Mouse (Mus musculus): ENCODE measurements around the gene Ankrd66. TPM values are rescaled to one million over a fixed set of nuclear protein-coding genes. Genes with fewer than 3 reads are reported as not detected.

Gene Ankrd66
- polyA plus RNA-seq, 1 experiment = not detected

DNA sequence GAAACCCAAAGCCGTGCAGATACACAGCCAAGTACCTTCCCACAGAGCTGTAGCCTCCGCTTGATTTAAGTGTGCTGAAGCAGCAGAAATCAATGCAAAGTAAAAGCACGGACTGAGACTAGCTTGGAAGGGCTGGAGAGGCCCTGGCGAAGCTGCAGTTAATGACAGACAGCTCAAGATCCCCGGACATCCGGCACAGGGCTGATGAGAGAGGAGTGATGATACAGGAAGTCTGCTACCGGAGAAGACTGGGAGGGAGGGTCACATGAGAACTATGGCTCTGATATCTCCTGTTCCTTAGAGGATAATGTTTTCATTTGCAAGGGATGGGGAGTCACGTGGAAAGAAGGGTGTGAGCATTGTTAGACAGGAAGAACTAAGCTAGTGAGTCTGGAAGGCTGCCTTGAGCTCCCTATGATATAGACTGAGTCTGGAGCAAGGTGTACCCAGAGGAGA is 37.6 kb upstream of the Ankrd66 start:
- Histone ChIP-seq H3K4me1 (replicated peaks; ENCODE audit: control insufficient read depth, insufficient read depth, low read length) (no peaks in the 10 kb centered on the region), H3K27me3 (ENCODE audit: control insufficient read depth, insufficient read depth, low read length) (no peaks in the 10 kb centered on the region), H3K4me3 (ENCODE audit: control insufficient read depth, insufficient read depth, low read length) (no peak overlapping the region), H3K27ac (ENCODE audit: control insufficient read depth, insufficient read depth, low read length) (no peak overlapping the region), H3K36me3 (ENCODE audit: control insufficient read depth, insufficient read depth, low read length) (no peaks in the 10 kb centered on the region)
- TF ChIP-seq CTCF (IDR thresholded peaks at IDR 0.05; ENCODE audit: borderline replicate concordance, control insufficient read depth, extremely low read depth, insufficient read depth, low read length, poor library complexity) = no peak
- no peak for TF ChIP-seq POLR2A (IDR thresholded peaks at IDR 0.05; ENCODE audit: control insufficient read depth, extremely low read depth, insufficient read depth, low read length, poor library complexity)
- WGBS = 76% methylated on average over 8 of the region's 8 CpGs
- DNase-seq = no peak

DNA sequence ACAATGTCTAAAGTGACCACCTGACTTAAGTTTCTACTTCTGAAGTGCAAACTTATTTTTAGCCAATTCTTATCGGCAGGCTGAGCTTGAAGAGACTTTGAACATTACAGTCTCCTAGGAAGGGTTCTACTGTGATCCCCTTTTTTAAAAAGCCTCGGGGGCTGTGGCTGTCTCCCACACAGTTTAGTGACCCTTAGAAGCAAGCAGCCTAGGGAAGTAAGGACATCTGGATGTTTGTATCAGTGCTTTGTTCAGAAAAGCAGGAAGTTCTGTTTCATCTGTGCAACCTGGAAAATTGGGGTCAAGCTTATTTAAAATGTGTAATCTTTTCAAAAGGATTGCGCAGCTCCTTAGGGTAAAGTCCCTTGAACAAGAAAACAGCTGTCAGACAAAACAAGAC is 37.0 kb upstream of the Ankrd66 start:
- no peak for DNase-seq
- Histone ChIP-seq H3K27ac (ENCODE audit: control insufficient read depth, insufficient read depth, low read length) (no peak overlapping the region), H3K4me1 (replicated peaks; ENCODE audit: control insufficient read depth, insufficient read depth, low read length) (no peaks in the 10 kb centered on the region), H3K27me3 (ENCODE audit: control insufficient read depth, insufficient read depth, low read length) (no peaks in the 10 kb centered on the region), H3K4me3 (ENCODE audit: control insufficient read depth, insufficient read depth, low read length) (no peak overlapping the region), H3K36me3 (ENCODE audit: control insufficient read depth, insufficient read depth, low read length) (no peaks in the 10 kb centered on the region)
- TF ChIP-seq POLR2A (IDR thresholded peaks at IDR 0.05; ENCODE audit: control insufficient read depth, extremely low read depth, insufficient read depth, low read length, poor library complexity) (no peak), CTCF (IDR thresholded peaks at IDR 0.05; ENCODE audit: borderline replicate concordance, control insufficient read depth, extremely low read depth, insufficient read depth, low read length, poor library complexity) (no peak)
- 55% methylated on average over 3 of the region's 3 CpGs for WGBS

DNA sequence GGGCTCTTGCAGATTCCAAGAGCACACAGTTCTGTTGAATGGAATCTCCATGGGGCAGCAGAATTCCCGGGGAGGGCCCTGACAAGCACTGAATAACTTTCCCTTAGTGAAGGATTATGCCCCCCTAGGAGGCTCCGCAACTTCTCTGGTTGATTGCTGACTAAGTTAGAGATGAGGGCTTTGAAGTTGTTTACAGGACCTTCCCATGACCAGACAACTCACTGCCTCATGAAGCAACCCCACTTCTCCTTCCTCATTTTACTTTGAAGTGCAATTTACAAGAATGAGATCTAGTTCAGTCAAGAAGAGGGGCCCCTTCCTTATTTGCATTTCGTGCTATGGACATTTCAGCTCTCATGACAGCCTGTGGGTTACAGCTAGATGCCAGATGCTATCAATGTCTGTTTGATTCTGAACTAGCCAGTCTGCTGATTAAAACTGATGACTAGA is 30.2 kb upstream of the Ankrd66 start:
- no peaks in the 10 kb centered on the region for H3K4me1 ChIP-seq (replicated peaks; ENCODE audit: control insufficient read depth, insufficient read depth, low read length)
- no peak overlapping the region for H3K4me3 ChIP-seq (ENCODE audit: control insufficient read depth, insufficient read depth, low read length)
- 41% methylated on average over 3 of the region's 3 CpGs for WGBS
- TF ChIP-seq CTCF (IDR thresholded peaks at IDR 0.05; ENCODE audit: borderline replicate concordance, control insufficient read depth, extremely low read depth, insufficient read depth, low read length, poor library complexity) (no peak), POLR2A (IDR thresholded peaks at IDR 0.05; ENCODE audit: control insufficient read depth, extremely low read depth, insufficient read depth, low read length, poor library complexity) (no peak)
- no peaks in the 10 kb centered on the region for H3K36me3 ChIP-seq (ENCODE audit: control insufficient read depth, insufficient read depth, low read length)
- no peaks in the 10 kb centered on the region for H3K27me3 ChIP-seq (ENCODE audit: control insufficient read depth, insufficient read depth, low read length)
- no peak overlapping the region for H3K27ac ChIP-seq (ENCODE audit: control insufficient read depth, insufficient read depth, low read length)
- no peak for DNase-seq

DNA sequence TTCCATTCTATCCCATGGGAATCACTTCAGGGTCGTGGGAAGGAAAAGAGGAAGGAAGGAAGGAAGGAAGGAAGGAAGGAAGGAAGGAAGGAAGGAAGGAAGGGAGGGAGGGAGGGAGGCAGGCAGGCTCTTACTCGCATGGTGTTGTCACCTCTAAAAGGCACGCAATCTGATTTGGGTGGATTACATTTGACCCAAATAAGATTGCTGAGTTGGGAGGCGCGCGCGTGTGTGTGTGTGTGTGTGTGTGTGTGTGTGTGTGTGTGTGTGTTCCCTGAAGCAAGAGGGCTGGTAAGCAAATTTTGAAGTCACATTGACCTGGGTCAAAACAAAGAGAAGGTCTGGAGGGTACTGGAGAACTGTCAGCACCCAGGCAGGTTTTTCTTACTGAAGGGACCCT is 25.8 kb upstream of the Ankrd66 start:
- WGBS = 50% methylated on average over 7 of the region's 7 CpGs
- Histone ChIP-seq H3K27me3 (ENCODE audit: control insufficient read depth, insufficient read depth, low read length) (no peaks in the 10 kb centered on the region; the same call in 1 of the 2 replicates), H3K36me3 (ENCODE audit: control insufficient read depth, insufficient read depth, low read length) (no peaks in the 10 kb centered on the region), H3K27ac (ENCODE audit: control insufficient read depth, insufficient read depth, low read length) (no peak overlapping the region), H3K4me1 (replicated peaks; ENCODE audit: control insufficient read depth, insufficient read depth, low read length) (no peaks in the 10 kb centered on the region), H3K4me3 (ENCODE audit: control insufficient read depth, insufficient read depth, low read length) (no peak overlapping the region)
- TF ChIP-seq POLR2A (IDR thresholded peaks at IDR 0.05; ENCODE audit: control insufficient read depth, extremely low read depth, insufficient read depth, low read length, poor library complexity) (no peak), CTCF (IDR thresholded peaks at IDR 0.05; ENCODE audit: borderline replicate concordance, control insufficient read depth, extremely low read depth, insufficient read depth, low read length, poor library complexity) (no peak)
- DNase-seq = no peak

DNA sequence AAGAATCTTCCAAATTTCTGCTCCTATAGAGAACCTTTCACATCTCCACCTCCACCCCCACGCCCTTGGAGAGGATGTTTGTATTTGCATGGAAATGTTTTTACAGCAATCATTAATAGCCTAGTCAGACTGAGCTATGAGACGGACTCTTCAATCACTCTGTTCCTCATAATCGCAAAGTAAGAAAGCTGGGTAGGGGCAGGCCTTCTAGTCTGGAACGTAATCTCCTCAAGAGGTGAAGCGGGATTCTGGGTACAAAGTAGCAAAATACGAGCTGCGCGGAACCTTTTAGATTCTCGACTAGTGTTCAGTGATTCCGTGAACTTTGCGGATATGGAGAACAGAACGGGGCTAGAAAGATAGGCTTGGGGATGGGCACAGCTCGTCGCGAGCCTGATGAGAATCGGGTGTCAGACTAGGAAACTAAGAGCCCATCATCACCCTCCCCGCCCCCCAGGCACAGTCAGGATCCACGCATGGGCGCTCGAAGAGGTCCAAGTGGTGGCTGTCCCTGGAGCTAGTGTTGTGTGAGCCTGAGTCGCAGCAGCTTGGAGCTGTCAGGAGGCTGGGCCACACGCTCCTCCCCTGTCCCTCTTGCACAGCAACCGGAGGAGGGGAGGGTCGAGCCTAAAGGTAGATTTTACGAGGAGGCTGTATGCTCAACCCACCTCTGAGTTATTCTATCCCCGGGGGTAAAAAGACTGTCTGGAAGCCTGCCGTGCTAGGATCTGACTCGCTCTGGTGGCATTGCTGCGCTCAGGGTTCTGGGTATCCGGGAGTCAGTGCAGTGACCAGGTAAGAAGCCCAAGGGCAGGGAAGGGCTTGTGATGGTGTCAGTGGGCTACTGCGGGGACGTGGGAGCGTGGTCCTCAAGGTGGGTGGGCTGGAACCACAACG is 24.8 kb upstream of the Ankrd66 start, which contains the start of gene Pla2g7:
Gene Pla2g7 (plus strand): TSS at position 107 of the 897 bp plus-strand sequence.
- TF ChIP-seq POLR2A (IDR thresholded peaks at IDR 0.05; ENCODE audit: control insufficient read depth, extremely low read depth, insufficient read depth, low read length, poor library complexity) (no peak), CTCF (IDR thresholded peaks at IDR 0.05; ENCODE audit: borderline replicate concordance, control insufficient read depth, extremely low read depth, insufficient read depth, low read length, poor library complexity) (no peak)
- no peaks in the 10 kb centered on the region for H3K4me1 ChIP-seq (replicated peaks; ENCODE audit: control insufficient read depth, insufficient read depth, low read length)
- no peak within 1 kb of the TSS for H3K27ac ChIP-seq (ENCODE audit: control insufficient read depth, insufficient read depth, low read length)
- WGBS = 6% methylated on average over 34 of the region's 34 CpGs
- no peaks in the 10 kb centered on the region; the same call in 1 of the 2 replicates for H3K27me3 ChIP-seq (ENCODE audit: control insufficient read depth, insufficient read depth, low read length)
- no peaks in the 10 kb centered on the region for H3K36me3 ChIP-seq (ENCODE audit: control insufficient read depth, insufficient read depth, low read length)
- no peak within 1 kb of the TSS for H3K4me3 ChIP-seq (ENCODE audit: control insufficient read depth, insufficient read depth, low read length)
- no peak for DNase-seq

DNA sequence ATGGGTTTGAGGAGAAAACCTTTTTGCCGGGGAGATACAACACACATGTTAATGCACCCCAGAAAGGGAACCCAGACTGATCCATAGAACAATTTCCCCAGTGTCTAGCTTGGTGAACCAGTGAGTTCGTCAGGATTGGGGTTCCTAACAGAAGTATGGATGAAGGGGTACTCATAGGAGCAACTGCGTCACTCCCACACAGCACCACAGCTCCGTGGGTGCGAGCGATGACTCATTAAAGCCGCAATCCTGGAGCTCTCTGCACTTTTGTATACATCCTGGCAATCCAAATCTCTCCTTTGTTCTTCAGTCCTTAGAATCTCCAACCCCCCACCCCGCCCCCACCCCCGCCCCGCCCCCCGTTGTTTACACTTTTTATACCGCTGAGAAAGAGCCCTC is 24.2 kb upstream of the Ankrd66 start:
- DNase-seq = no peak
- no peak overlapping the region for H3K4me3 ChIP-seq (ENCODE audit: control insufficient read depth, insufficient read depth, low read length)
- no peaks in the 10 kb centered on the region; the same call in 1 of the 2 replicates for H3K27me3 ChIP-seq (ENCODE audit: control insufficient read depth, insufficient read depth, low read length)
- TF ChIP-seq POLR2A (IDR thresholded peaks at IDR 0.05; ENCODE audit: control insufficient read depth, extremely low read depth, insufficient read depth, low read length, poor library complexity) = no peak
- no peak for TF ChIP-seq CTCF (IDR thresholded peaks at IDR 0.05; ENCODE audit: borderline replicate concordance, control insufficient read depth, extremely low read depth, insufficient read depth, low read length, poor library complexity)
- H3K4me1 ChIP-seq (replicated peaks; ENCODE audit: control insufficient read depth, insufficient read depth, low read length) = no peaks in the 10 kb centered on the region
- no peak overlapping the region for H3K27ac ChIP-seq (ENCODE audit: control insufficient read depth, insufficient read depth, low read length)
- 66% methylated on average over 12 of the region's 12 CpGs for WGBS
- no peaks in the 10 kb centered on the region for H3K36me3 ChIP-seq (ENCODE audit: control insufficient read depth, insufficient read depth, low read length)

Data from thymus, adult 2 months (tissue).